Mouse (Mus musculus): ENCODE data around the gene App.

GRCm38 (mm10) chr16:84989476-84989875 lies 184.1 kb downstream of the App start:
- TF ChIP-seq CTCF (IDR thresholded peaks at IDR 0.05; ENCODE audit: low read depth) (no peak), EP300 (IDR thresholded peaks at IDR 0.05; ENCODE audit: low read depth) (no peak)
